Mouse (Mus musculus) cerebellum, postnatal 36 days (tissue): ENCODE measurements at regions not wholly inside any gene's neighbourhood (a gene's known extent, or its start where the extent isn't known, plus 50 kb on each side); places are given as distances from the start of the nearest gene placed in this dataset.
A peak's percentile ranks its signal among the peaks of the same experiment; 100 is the strongest.

Source experiments
- DNase-seq, 2 experiments: peaks; one replicate each; pipeline ENCODE4 v3.0.0; 2021 to 2022; ENCODE audit warnings: mixed read lengths in 2 of 2

GRCm38 (mm10) chr7:110679916-110680315 lies 52.5 kb downstream of the Adm start:
- DNase-seq, result no peak

GRCm38 (mm10) chr7:110682911-110683310 lies 55.5 kb downstream of the Adm start:
- DNase-seq, result no peak

GRCm38 (mm10) chr7:110688884-110689681 lies 61.6 kb downstream of the Adm start:
- peak in 1 of 2 experiments; percentile 11 for DNase-seq

- no peak for DNase-seq
Measured at GRCm38 (mm10) chr7:110690241-110690640, 62.8 kb downstream of the Adm start.

GRCm38 (mm10) chr7:110690856-110691255 lies 63.4 kb downstream of the Adm start:
- DNase-seq, result no peak

GRCm38 (mm10) chr7:110694262-110694661 lies 66.8 kb downstream of the Adm start:
- no peak for DNase-seq

GRCm38 (mm10) chr7:110695729-110696128 lies 68.3 kb downstream of the Adm start:
- no peak for DNase-seq

- no peak for DNase-seq
Measured at GRCm38 (mm10) chr7:110698211-110699153, 69.5 kb upstream of the Ampd3 start.

- no peak for DNase-seq
Measured at GRCm38 (mm10) chr7:110699596-110699995, 68.4 kb upstream of the Ampd3 start.

GRCm38 (mm10) chr7:110701681-110702413 lies 66.2 kb upstream of the Ampd3 start:
- no peak for DNase-seq

- no peak for DNase-seq
Measured at GRCm38 (mm10) chr7:110702414-110702783, 65.6 kb upstream of the Ampd3 start.

- no peak for DNase-seq
Measured at GRCm38 (mm10) chr7:110705311-110706000, 62.5 kb upstream of the Ampd3 start.

- no peak for DNase-seq
Measured at GRCm38 (mm10) chr7:110706001-110706695, 61.9 kb upstream of the Ampd3 start.

- DNase-seq, result no peak
Measured at GRCm38 (mm10) chr7:110706696-110707087, 61.3 kb upstream of the Ampd3 start.

GRCm38 (mm10) chr7:110708116-110708515 lies 59.9 kb upstream of the Ampd3 start:
- DNase-seq, result no peak

- DNase-seq, result no peak
Measured at GRCm38 (mm10) chr7:110708781-110709180, 59.2 kb upstream of the Ampd3 start.

- DNase-seq, result no peak
Measured at GRCm38 (mm10) chr7:110709606-110710005, 58.4 kb upstream of the Ampd3 start.

GRCm38 (mm10) chr7:110710256-110710962 lies 57.6 kb upstream of the Ampd3 start:
- DNase-seq, result no peak

- no peak for DNase-seq
Measured at GRCm38 (mm10) chr7:110713661-110714060, 54.3 kb upstream of the Ampd3 start.

GRCm38 (mm10) chr7:110715110-110715509 lies 52.9 kb upstream of the Ampd3 start:
- DNase-seq, result no peak

GRCm38 (mm10) chr7:110715545-110715944 lies 52.5 kb upstream of the Ampd3 start:
- no peak for DNase-seq
